Mouse (Mus musculus) T-cell, adult 2 months (primary cell): ENCODE data around the gene Il9r.

ENCODE experiments used
- DNase-seq: peaks from one replicate; pipeline ENCODE4 v3.0.0; 2022; ENCODE audit warnings: low spot score

Gene Il9r

GRCm38 (mm10) chr11:32157791-32158594 is 42.1 kb downstream of the Il9r start:
- DNase-seq = no peak

GRCm38 (mm10) chr11:32156854-32157630 is 43.0 kb downstream of the Il9r start:
- DNase-seq = no peak

- no peak for DNase-seq
Measured at GRCm38 (mm10) chr11:32153216-32153615, 46.9 kb downstream of the Il9r start.

- no peak for DNase-seq
Measured at GRCm38 (mm10) chr11:32152814-32153213, 47.3 kb downstream of the Il9r start.

GRCm38 (mm10) chr11:32151243-32151642 is 48.8 kb downstream of the Il9r start:
- no peak for DNase-seq

- DNase-seq = no peak
Measured at GRCm38 (mm10) chr11:32149605-32150004, 50.5 kb downstream of the Il9r start.

GRCm38 (mm10) chr11:32142771-32143170 is 57.3 kb downstream of the Il9r start:
- no peak for DNase-seq

GRCm38 (mm10) chr11:32141627-32142586 is 58.2 kb downstream of the Il9r start:
- DNase-seq = no peak

GRCm38 (mm10) chr11:32141034-32141433 is 59.0 kb downstream of the Il9r start:
- DNase-seq = peak; percentile 77

GRCm38 (mm10) chr11:32139528-32139961 is 60.5 kb downstream of the Il9r start:
- DNase-seq = no peak

GRCm38 (mm10) chr11:32138614-32138964 is 61.5 kb downstream of the Il9r start:
- no peak for DNase-seq

GRCm38 (mm10) chr11:32137719-32138613 is 62.1 kb downstream of the Il9r start:
- no peak for DNase-seq
